Mouse (Mus musculus): Measurements from ENCODE around the gene Pakap.

GRCm38 (mm10) chr4:57704575-57704974 lies 136.6 kb downstream of the Pakap start:
- TF ChIP-seq CTCF (IDR thresholded peaks at IDR 0.05; ENCODE audit: insufficient read depth, low read depth, low read length) (no peak), POLR2A (IDR thresholded peaks at IDR 0.05; ENCODE audit: insufficient read depth, low read depth, low read length) (no peak)
